Mouse (Mus musculus) layer of hippocampus, adult 8-10 months (tissue): ENCODE data around the gene Zcchc8. TPM values are rescaled to one million over a fixed set of nuclear protein-coding genes. Genes with fewer than 3 reads are reported as not detected.

Experiments used
- DNase-seq, 2 experiments: peaks; one replicate each; pipeline ENCODE4 v3.0.0; 2022; ENCODE audit warnings: low spot score in 2 of 2
- total RNA-seq, 4 experiments: library from RNA; stranded (reverse); gene quantifications; 2 replicates each; pipeline ENCODE4 v1.2.4; 2022

The Zcchc8 gene
- total RNA-seq, 4 experiments from 2014 or later, result 41.5 to 54.4 (median 50.4) TPM

DNA sequence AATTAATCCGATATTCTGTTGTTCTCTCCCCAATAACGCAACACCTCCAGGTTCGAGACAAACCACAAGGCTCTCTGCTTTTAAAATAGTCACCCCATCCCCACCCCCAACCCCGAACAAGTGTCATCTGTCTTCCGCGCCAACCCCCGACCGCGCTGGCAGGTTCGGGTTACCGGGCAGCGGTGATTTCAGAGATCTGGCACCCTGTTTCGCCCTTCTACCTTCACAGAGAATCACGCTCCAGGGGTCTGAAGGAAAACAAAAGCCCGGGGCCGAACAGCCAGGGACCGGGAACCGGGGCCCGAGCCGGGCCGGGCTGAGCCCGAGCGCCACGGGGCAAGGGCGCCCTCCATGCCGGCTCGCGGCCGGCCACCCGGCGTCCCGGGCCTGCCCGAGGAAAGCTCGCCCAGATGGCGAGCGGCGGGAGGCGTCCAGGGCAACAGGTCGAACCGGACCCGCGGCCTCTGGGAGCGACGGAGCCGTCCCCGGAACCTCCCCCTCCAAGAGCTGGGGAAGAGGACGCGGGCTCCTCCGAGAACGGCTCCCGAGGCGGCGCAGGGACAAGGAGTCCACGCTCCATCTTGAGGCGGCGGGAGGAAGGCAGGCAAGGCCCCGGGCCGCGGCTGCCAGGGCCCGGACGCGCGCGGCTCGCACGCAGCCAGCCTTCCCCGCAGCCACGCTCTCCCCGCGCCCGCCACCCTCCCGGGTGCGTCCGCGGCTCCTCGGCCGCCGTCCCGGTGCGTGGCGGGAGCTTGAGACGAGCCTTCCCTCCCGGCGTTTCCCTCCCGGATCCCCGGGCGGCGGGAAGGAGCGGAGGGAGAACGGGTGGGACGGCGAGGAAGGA lies 37.3 kb downstream of the Zcchc8 start:
- peak; percentile 15 to 26 for DNase-seq

DNA sequence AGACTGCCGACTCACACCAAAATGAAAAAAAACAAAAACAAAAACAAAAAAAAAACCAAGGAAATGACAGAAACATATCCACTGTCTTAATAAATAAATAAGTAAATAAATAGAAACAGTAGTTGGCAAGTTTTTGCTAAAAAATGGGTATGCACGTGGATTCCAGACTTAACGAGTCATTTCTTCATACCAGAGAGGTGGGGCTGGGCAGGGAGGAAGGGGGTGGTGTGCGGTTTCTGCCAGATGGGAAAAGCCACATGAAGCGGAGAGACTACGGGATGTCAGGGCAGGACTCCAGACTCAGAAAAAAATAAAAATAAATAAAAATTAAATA lies 37.9 kb downstream of the Zcchc8 start:
- DNase-seq, result no peak

DNA sequence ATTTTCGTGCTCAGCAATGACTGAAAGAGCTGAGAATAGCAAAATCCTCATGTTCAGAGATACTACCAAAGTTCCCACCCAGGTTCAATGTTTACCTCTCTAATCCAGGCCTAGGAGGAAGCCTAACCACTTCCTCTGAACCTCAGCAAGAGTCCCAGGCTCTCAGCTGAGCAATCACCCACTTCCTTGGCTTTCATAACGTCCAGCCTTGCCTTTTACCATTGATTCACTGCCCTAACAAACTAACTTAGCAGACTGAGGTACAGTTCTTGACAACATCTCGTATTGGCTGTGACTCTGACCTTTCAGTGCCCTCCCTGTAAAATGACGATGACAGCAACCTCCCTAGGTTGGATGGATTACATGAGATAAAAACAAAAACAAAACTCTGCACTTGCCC lies 38.5 kb downstream of the Zcchc8 start:
- DNase-seq, result no peak

- DNase-seq, result no peak
Measured at GRCm38 (mm10) chr5:123679546-123680263, 41.2 kb downstream of the Zcchc8 start.

DNA sequence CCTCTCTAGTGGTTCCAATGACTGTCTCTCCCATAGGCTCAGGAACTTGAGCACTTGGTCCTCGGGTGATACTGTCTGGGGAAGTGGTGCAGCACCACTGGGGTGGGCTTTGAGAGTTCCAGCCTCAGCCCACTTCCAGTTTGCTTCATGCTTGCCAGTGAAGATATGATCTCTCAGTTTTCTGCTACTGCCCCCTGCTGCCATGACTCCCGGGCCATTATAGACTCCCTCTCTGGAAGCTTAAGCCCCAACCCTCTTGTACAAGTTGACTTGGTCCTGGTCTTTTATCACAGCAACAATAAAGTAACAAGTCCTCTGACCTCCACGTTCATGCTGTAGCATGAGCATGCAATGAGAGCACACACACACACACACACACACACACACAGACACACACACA lies 41.8 kb downstream of the Zcchc8 start:
- no peak for DNase-seq

GRCm38 (mm10) chr5:123675717-123676116 lies 45.2 kb downstream of the Zcchc8 start:
- DNase-seq, result no peak

DNA sequence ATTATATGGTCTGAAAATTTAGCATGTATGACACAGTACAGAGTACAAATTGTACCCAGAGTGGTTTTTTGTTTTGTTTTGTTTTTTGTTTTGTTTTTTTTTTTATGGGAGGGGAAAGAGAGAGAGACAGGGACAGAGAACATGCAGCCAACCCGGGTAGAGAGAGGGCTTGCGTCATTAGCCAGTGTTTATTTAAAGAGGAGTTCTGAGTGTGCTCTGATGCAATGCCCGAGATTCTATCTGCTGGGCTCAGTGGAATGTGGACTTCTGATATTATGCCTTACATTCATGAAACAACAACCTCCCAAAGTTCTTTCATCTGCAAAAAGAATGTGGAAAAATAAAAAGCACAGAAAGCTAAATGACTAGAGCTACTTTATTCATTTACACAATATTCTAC lies 45.7 kb downstream of the Zcchc8 start:
- DNase-seq, result no peak

DNA sequence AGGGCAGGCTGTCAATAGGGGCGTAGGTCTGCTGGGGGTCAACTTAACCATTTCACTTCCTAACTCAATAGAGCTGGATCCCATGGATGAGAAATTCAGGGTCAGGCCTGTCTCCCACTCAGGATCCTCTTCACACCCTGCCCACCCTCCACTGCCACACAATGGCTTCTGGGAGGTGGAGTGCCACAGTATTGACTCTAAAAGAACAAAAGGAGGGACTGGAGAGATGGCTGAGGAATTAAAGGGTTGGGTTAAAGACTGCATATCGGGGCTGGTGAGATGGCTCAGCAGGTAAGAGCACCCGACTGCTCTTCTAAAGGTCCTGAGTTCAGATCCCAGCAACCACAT lies 49.5 kb downstream of the Zcchc8 start:
- no peak for DNase-seq

DNA sequence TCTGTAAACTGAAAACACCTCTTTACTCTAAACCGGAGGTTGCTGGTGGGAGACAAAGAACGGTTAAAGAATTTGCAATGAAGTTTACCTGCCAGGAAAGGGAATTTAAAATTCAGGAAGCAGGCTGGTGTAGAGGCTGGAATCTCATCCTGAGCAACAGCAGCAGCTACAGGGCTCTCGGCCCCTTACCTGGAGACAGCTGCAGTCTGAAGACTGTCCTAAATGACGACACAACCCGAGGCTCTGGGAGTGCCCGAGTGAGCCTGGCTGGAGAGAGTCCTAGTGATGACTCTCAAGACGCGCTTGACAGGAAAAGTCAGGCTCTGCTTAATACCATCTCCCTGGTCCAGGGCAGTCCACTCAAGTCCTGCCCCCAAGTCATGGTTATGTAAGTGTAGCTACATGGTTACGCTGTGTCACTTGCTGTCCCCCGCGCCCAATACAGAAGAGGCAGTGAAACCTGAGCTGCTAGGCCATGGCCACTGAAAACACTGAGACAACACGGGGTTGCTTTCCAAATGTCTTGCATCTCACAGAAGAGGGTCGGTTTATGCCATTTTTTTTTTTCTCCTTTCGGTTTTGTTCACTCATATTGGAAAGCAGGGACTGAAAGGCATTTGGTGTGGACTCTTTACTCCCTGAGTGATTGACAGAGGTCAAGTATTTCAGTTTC lies 50.0 kb downstream of the Zcchc8 start:
- DNase-seq, result no peak

DNA sequence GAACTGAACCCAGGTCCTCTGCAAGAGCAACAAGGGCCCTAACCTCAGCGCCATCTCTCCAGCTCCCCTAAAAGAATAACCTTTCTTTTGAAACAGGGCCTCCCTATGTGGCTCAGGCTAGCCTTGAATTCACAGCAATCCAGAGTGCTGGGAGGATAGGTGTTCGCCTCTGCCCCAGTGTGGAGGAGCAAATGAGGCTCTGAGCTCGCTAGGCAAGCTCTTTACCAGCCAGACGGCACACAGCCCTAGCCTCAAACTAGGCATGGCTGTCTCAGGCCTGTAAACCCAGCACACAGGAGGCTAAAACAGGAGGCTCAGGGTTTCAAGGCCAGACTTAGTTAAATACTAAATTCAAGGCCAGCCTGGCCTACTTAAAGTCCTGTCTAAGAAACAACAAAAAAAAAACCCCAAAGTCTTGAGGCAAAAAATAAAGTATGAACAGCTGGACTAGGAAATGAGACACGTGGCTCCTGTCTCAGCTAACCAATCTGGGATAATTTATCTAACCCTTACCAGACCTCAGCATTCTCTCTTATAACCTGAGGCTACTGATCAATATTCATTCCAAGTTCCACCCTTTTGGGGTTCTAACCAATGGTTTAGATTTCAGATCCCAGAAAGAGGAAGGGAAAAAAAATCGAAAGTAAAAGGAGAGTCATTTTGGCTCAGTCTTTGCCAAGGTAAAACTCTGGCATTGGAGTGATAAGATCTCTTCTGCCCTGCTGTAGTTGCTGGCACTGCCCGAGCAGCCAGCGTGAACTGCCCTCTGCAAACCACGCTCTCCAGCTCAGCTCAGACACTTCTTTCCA lies 50.7 kb downstream of the Zcchc8 start:
- no peak for DNase-seq

GRCm38 (mm10) chr5:123667915-123668314 lies 53.0 kb downstream of the Zcchc8 start:
- no peak for DNase-seq

GRCm38 (mm10) chr5:123665956-123666355 lies 54.9 kb downstream of the Zcchc8 start:
- DNase-seq, result no peak

- DNase-seq, result no peak
Measured at GRCm38 (mm10) chr5:123664329-123664728, 56.6 kb downstream of the Zcchc8 start.

DNA sequence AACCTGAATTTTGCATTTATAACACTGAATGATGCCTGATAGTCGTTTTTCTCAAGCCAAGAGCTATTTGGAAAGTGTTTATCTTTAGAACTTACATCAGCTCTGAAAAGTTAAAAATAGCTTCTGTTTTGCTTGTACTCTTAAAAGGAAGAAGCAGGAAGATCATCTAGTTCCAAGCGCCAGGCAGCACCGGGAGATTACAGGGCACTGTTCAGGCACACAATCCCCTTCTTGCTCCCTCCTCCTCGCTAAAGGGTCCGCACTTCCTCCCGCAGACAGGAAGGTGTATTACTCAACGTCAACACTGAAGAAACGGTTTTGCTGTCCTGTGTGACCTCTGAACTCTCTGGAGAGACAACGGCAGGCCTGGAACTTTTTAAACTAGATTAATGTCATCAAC lies 58.8 kb downstream of the Zcchc8 start:
- no peak for DNase-seq

GRCm38 (mm10) chr5:123661602-123662001 lies 59.3 kb downstream of the Zcchc8 start:
- no peak for DNase-seq

DNA sequence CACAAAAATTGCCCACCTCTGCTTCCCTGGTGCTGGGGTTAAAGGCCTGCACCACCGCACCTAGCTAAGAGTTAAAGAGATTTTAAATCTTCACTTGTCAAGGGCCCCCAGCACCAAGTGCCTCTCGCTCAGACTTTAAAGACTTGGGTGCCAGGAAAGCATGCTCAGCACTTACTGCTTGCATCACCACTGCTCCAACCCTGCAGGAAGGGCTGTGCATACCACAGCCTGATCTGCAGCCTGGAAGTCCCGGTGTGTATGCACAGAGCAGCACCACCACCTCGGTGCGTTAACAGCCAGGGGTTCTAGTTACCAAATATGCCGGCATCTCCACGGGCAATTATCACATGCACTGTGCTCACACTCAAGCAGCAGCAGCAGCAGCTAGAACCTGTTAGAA lies 63.2 kb downstream of the Zcchc8 start:
- no peak for DNase-seq

DNA sequence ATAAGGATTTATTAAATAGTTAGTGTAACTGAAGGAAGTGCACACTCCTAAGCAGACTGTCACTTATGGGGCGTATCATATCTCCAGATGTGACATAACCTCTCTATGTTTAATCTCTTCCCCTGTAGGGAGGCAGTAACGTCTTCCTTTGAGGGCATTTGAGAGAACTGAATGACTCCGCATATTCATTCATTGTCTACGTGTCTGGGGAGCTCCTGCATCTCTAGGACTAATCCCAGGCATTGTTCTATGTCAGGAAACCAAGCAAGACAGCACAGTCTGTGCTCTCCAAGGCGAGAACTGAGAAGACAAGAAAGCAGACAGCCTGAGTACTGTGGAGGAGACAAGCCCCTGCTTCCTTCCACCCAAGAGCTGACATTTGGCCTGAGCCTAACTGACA lies 66.0 kb downstream of the Zcchc8 start:
- no peak for DNase-seq

- no peak for DNase-seq
Measured at GRCm38 (mm10) chr5:123653287-123653801, 67.6 kb downstream of the Zcchc8 start.

- no peak for DNase-seq
Measured at GRCm38 (mm10) chr5:123650825-123651224, 70.1 kb downstream of the Zcchc8 start.
